Mouse (Mus musculus): ENCODE measurements around the gene Olfr745. TPM values are rescaled to one million over a fixed set of nuclear protein-coding genes. Genes with fewer than 3 reads are reported as not detected.

Gene Olfr745
- not detected for total RNA-seq (2021)
- long read RNA-seq, experiment 1: 0 reads
- long read RNA-seq, experiment 2: 0 reads

GRCm38 (mm10) chr14:50639088-50639487, at the start of gene Olfr745:
Gene Olfr745, plus strand, starts transcription at chr14:50639388.
- DNase-seq: no peak

GRCm38 (mm10) chr14:50614579-50614978, 24.6 kb upstream of the Olfr745 start, which contains the start of gene Olfr744:
Gene Olfr744, plus strand, starts transcription at chr14:50614879.
- no peak for DNase-seq

DNA sequence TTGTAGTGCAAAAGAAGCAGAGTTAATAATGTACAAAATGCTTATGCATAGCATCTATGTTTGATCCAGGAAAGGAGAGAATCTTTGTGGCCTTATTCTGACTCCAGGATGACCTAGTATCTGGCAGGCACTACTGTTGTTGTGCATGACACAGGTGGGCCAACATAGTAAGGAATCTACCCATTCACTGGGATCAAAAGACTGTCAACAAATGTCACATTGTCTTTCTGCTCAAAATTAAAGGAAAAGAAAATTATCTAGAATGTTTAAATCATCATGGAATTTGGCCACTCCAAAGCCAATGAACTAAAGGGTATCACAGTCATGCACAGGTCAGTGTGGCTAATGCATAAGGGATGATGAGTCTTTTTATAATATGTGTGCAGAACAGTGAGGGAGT, 7.6 kb downstream of the Olfr745 start, which contains the start of gene Olfr746:
Gene Olfr746 (plus strand): TSS at position 301 of the 400 bp plus-strand sequence.
- DNase-seq: no peak

- no peak for DNase-seq
Observed at GRCm38 (mm10) chr14:50693106-50693505, 53.9 kb downstream of the Olfr745 start, which contains the start of gene Olfr747. Gene Olfr747, minus strand, starts transcription at chr14:50693206.

Other genes starting within 250 kb of the Olfr745 start
- gene Olfr738, start 231.8 kb upstream of the Olfr745 start, total RNA-seq (2021): not detected
- gene Olfr739, start 220.8 kb upstream of the Olfr745 start, total RNA-seq (2021): not detected
- gene Olfr740, start 193.8 kb upstream of the Olfr745 start, total RNA-seq (2021): not detected
- not detected for gene Olfr741, start 166.7 kb upstream of the Olfr745 start, total RNA-seq (2021)
- gene Olfr742, start 135.8 kb upstream of the Olfr745 start, total RNA-seq (2021): not detected
- gene Olfr743, start 117.5 kb upstream of the Olfr745 start, total RNA-seq (2021): not detected
- gene Olfr744, start 24.5 kb upstream of the Olfr745 start, total RNA-seq (2021): not detected
- gene Olfr746, start 7.7 kb downstream of the Olfr745 start, total RNA-seq (2021): not detected
- gene Olfr747, start 53.8 kb downstream of the Olfr745 start, total RNA-seq (2021): not detected
- gene Olfr748, start 68.0 kb downstream of the Olfr745 start, total RNA-seq (2021): not detected
- gene Olfr749, start 105.7 kb downstream of the Olfr745 start, total RNA-seq (2021): not detected
- 10 to 100 TPM; 36.4 to 47.9 TPM for gene Ttc5, start 146.1 kb downstream of the Olfr745 start, total RNA-seq (2021)
- gene Ccnb1ip1, start 168.3 kb downstream of the Olfr745 start, total RNA-seq (2021): under 1 TPM; 0.24 to 0.78 TPM
- gene Parp2, start 168.5 kb downstream of the Olfr745 start, total RNA-seq (2021): 10 to 100 TPM; 28.7 to 31.1 TPM
- gene Tep1, start 231.2 kb downstream of the Olfr745 start, total RNA-seq (2021): 10 to 100 TPM; 18.8 to 26.2 TPM